Mouse (Mus musculus) gonadal fat pad, adult 2 months (tissue): Measurements from ENCODE around the gene Psma3. TPM values are rescaled to one million over a fixed set of nuclear protein-coding genes. Genes with fewer than 3 reads are reported as not detected.

Source experiments
- DNase-seq: peaks from one replicate; pipeline ENCODE4 v3.0.0-alpha.2; 2012; ENCODE audit warnings: low read depth
- polyA plus RNA-seq: library from polyadenylated mRNA; depleted of rRNA; stranded (reverse); fragments of >200 nt; gene quantifications from 2 replicates; pipeline ENCODE4 v1.2.3, GENCODE M21; 2012; rRNA removed

The Psma3 gene
- polyA plus RNA-seq = 33.9 and 37.0 TPM in 2 replicates

DNA sequence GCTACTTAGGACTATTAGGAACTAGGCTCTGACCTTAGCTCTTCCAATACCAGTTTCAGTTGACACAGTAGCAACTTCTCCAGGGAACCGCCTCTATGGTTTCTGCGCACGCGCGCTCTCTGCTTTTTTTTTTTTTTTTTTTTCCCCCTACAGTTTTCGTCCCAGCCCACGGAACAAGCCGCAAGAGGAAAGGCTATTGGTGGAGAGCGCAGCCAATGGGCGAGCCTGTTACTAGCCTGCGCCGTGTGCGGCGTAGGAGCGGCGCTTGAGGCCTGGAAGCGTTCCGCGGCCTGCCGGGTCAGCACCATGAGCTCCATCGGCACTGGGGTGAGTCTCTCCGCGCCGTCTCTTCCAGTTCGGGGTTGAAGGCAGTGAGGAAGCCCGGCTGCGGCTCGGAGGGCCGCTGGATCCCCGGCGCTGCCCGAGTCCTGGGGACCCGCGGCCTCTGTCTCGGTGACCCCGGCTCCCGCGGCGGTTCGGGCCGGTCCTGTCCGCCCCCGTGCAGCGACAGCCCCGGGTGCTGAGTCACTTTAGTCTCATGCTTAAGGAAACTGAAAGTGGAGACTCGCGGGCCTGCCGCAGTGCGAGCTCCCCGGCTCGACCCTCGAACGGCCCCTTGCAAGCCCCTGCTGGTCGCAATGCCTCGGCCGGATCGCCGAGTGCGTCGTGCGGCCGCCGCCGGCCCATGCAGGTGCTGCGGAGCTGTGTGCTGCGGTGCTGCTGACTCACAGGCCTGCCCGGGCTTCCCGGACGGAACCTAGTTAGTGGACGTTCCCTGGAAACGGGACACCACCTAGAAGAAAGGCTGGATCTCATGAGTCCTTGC, at the start of gene Psma3:
Psma3 (plus strand) TSS at position 181 of the 826 bp plus-strand sequence.
- peak; percentile 76 for DNase-seq

DNA sequence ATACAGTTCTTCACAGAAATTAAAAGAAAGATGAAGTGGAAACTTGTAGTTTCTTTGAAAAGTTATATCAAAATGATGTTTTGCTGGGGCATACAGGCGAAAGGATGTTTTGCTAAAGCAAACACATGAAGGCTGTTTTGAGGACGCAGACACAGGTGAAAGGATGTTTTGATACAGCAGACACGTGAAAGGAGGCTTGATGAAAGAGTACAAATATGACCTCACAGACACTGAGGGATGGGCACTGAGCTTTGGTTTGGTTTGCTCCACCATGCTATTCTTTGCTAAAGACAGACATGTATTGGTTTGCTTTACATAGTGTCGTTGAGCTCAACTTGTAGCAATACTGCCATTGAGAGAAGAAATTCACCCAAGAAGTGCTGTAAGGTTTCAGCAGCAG, 44.6 kb upstream of the Psma3 start:
- DNase-seq = no peak

DNA sequence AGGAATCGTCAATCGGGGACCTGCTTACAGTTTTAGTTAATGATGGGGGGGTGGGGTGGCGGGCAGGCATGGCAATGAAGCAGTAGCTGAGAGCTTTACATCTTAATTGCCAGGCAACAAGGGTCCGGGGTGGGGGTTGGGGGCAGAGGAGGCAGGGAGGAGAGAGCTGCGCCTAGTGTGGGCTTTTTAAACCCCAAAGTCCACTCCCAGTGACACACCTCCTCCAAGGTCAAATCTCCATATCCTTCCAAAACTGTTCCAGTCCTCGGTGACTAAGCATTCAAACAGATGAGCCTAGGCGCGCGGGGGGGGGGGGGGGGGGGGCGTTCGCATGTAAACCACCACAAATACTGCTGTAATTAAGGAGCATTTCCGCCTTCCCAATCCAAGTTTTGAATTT, 37.3 kb upstream of the Psma3 start:
- DNase-seq = no peak

DNA sequence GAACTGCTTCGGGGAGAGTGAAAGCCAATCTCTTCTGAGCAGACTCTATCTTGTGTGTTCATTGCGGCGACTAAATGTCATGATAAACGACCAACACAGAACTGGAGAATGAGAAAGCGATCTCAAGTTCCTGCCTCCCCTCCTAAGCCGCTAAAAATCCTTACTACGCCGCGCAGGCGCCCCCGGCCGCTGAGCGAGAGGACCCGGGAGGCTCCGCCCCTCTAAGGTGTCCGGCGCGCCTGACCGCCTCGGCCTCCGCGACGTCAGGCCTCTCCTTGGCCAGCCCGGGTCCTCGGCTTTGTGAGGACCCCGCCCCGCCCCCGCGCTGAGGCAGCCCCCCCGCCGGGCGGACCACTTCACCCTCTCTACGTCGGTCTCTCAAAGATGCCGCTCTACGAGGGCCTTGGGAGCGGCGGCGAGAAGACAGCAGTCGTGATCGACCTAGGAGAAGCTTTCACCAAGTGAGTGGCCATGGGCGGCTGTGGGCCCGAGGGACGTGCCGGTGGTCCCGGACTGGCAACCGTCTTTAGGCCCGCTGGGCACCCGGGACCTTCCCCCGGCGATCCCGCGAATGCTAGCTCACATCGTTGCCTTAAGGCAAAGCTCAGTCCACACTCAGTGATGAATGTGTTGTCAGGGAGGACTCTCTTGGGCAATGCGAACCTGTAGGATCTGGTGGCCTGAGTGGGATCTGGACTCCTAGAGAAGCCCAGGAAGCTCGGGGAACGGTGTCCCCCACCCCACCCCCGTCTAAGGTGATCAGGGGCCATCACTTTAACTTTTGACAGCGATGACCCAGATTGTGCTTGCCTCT, 36.6 kb upstream of the Psma3 start, which contains the start of gene Actr10:
Actr10 (plus strand) TSS at position 287 of the 814 bp plus-strand sequence.
- DNase-seq = no peak

DNA sequence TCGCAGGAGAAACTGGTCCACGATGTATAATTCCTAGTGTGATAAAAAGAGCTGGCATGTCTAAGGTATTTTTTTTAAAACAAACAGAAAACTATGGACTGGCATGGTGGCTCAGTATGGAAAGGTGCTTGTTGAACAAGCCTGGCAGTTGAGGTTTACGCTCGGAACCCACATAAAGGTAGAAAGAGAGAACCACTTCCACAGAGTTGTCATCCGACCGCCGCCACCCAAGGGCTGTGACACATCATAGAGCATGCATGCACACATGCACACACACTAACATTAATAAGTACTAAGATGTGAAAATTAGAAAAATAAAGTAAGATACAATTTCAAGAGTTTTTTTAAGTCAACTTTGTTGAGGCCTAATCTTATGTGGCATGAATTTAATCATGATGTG, 33.6 kb upstream of the Psma3 start:
- no peak for DNase-seq

DNA sequence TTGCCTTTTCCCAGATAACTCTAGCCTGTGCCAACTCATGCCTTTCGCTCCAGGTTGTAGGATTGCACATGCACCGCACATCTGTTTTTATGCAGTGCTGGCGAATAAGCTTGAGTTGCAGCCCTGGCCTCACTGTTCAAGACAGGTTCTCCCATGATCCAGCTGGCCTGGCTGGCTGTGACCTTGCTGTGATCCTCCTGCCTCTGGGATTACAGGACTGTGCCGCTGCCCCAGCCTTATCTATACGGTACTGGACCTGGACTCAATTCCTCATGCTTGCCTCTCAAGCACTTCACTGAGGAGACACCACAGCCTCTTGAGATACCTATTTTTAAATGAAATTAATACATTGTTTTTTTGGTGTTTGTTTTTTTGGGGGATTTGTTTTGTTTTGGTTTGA, 30.2 kb upstream of the Psma3 start:
- DNase-seq = no peak

DNA sequence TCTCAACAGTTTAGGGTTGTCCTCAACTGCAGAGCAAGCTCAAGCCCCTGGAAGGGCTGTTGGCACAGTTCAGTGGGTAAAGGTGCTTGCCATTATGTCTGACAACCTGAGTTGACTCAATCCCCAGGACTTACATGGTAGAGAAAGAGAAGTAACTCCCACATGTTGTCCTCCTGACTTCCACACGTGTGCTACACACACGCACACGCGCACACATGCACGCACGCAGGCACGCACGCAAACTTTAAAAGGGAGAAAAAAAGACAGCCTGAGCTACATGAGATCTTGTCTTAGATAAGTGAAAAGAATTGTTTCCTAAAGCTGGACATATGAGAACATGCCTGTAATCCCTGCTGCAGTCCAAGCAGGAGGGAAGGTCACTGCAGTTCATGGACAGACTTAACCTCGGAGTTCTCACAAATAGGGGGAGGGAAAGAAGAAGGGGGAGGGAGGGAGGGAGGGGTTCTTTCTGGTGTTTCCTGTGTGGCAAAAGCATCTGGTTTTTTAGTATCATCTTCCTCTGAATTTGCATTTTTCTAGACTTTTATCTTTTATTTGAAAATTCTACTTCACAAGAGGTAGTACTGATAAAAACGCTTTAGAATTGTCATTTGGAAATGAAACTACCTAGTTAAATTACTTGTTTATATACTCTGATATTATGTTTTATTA, 27.7 kb upstream of the Psma3 start:
- no peak for DNase-seq

DNA sequence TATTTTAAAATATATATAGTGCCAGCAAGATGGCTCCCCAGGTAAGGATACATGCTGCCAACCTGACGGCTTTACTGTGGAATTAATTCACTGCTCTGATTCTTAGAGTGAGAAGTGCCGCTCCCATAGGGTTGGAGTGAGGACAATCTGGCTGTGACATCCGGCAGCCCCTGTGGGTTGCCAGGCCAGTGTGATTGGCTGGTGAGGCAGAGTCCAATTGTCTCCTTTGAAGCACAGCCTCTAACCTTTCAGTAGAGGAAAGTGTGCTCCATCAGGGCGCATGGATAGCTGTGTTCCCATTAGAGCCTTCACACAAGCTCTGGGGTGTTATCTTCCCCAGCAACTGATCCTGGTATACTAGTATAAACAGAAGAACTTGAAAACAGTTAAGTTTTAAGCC, 15.8 kb upstream of the Psma3 start:
- DNase-seq = no peak

DNA sequence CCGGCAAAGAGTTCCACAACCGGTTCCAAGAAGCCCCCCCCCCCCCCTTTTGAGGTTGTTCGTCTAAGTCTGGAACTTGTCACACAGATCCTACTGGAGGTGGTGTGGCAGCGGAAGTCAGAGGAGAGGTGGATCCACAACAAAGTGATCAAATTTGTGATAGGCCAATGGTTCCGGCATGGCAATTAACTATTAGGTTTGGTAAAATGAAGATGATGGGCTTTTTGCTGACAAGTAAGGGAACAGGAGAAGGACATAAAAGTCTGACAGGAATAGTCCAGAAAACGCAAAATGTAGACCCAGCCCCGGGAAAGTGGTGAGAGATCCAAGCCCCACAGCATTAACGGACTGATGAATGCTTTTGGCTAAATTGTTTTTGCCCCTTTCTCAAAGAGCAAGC, 6.8 kb upstream of the Psma3 start:
- no peak for DNase-seq

DNA sequence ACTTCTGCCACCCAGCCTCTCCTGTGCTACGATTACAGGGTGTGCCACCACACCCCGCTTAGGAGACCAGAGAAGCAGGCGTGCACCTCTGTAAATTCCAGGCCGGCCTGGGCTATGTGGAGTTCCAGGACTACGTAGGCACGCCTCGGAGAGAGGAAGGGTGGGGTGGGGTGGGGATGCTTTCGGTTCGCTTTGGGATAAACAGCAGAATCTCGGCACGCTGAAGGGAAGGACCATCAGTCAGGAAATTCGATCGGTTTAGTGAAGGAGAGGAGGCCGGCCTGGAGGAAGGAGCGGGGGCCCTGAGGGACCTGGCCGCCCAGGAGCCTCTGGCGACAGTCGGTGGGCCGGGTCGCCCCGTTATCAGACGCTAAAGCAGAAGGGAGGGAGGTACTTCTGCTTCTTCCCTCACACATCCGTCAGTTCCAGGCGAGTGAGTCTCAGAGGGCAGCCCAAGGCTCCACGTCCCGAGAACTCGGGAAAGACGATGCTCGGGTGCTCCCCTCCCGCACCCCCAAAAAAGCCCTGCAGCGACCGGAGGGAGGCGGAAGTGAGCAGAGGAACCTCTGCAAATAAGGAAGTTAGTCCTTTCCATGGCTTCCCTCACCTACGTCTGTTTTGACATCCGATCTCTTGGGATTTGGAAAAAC, 6.2 kb upstream of the Psma3 start:
- no peak for DNase-seq

DNA sequence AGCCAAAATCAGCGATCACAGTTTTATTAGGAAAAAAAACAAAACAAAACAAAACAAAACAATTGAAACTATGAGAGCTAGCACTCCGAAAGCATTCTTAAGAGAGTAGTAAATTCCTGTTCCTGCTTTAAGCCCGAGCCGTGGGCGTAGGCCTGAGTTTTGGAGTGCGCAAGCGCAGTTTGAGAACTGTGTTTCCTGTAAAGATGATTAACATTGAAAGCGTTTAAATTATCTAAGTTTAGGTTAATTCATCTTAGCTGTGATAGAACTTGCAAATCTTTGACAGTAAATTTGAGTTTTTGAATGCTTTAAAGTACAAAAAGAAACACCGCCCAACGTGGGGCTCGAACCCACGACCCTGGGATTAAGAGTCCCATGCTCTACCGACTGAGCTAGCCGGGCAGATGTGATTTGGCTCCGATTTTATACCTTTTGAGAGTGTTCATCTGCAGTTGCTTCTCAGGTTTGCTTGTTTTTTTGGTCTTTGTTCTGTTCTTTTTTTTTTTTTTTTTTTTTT, 5.6 kb upstream of the Psma3 start:
- no peak for DNase-seq

DNA sequence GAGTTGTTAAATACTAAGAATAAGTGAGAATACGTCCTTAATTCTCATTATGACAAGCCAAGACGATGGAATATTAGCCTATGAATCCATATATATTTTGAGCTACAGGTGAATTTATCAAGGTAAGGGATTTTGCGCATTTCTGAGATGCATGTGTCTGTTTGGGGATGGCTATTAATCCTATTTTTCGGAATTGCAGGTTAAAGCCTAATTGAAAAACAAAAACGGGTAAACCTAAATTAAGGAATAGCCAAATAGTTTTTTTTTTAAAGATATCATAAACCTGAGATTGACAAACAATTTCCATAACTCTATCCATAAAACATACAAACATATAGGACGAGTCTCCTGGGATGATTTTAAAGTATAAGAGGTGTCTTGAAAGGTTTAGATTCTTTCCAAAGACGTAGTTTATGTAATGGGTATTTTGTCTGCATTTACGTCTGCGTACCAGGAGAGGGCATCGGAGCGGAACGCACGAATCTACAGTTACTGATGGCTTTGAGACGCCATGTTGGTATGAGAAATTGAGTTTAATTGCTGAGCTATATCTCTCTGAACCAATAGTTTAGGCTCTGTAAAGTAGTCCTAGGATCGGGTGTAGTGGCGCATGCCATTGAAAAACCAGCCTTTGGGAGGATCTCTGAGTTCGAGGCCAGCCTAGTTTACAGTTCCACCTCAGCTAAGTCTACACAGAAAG, 4.8 kb upstream of the Psma3 start:
- no peak for DNase-seq

DNA sequence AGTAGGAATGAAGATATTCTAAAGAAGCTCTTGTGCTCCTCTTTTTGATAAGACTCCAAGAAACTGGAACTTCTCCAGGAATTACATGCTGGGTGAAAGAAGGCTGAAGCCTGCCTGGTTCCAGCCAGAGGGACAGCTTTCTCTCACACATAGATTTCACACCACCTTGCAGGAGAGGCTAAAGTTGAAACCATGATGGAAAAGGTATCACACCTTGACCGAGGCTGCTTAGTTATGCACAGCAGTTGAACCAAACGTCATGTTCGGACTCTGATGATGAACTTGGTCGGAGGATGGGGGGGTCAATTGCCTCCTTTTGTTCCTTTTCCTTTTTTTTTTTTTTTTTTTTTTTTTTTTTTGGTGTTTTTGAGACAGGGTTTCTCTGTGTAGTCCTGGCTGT, 590 bp upstream of the Psma3 start:
- DNase-seq = no peak

DNA sequence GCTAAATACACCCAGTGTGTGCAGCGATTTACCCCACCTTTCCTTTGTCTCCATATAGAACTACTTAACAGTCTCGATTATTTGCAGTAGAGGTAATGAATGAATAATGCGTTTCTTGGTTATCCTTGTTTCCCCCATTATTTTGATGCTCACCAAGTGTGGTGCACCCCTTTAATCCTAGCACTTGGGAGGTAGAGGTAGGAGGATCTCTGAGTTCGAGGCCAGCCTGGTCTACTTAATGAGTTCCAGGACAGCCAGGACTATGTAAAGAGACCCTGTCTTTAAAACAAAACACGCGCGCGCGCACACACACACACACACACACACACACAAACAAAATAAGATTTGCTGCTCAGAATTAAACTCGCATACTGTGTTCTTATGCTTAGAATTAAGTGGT, 985 bp downstream of the Psma3 start:
- DNase-seq = no peak

DNA sequence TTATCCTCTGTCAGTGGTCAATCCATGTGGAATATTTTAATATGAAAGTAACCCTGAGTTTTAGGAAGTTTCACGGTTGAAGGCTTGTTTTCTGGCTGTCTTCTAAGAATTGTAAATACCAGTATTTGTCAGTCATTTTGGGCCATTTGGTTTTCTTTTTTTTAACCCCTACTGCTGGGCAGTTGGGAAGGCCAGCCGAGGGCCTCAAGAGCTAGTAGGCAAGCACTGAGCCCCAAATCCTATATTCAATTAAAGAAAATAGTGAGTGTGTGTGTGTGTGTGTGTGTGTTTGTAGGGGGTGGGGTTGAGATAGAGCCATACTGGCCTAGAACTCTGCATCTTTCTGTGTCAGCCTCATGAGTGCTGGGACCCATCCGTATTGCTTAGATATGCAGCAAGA, 1.5 kb downstream of the Psma3 start:
- DNase-seq = no peak

DNA sequence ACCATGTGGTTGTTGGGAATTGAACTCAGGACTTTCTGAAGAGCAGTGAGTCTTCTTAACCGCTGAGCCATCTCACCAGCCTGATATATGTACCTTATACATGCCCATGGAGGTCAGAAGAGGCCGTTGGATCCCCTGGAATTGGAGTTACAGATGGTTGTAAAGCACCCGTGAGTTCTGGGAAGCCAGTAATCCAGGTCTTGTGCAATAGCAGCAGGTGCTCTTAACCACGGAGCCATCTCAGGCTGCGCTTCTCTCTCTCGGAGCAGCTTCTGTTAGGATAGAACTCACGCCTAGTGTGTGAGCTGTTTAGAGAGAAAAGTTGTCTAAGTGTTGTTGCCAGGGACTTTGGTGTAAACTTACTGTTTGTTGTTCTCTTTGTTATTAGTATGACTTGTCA, 3.9 kb downstream of the Psma3 start:
- DNase-seq = no peak

DNA sequence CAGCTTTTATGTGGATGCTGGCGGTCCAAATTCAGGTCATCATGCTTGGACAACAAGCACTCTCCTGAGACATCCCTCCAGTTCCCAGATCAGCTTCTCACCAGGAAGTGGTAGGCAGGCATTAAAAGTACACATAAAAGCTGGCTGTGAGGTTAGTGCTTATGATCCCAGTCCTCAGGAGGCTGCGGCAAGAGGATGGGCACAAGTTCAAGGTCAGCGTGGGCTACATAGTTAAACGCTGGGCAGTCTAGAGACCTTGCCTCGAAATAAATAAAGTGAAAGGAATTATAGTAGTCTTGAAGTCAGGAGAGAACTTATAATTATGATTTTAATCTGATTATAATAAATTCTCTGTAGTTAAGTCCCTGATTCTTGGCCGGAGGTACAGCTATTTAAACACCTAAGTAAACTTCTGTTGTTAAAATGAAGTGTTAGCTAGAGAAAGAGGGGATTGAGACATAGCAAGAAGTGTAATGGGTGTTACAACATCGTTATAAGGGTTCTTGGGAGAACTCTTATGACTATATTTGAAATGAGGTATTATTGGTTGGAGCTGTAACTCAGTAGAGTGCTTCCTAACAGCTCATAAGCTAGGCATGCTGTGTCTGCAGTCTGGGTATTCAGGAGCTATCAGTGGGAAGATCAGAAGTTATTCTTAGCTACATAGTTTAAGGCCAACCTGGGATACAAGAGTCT, 10.6 kb downstream of the Psma3 start:
- DNase-seq = no peak

DNA sequence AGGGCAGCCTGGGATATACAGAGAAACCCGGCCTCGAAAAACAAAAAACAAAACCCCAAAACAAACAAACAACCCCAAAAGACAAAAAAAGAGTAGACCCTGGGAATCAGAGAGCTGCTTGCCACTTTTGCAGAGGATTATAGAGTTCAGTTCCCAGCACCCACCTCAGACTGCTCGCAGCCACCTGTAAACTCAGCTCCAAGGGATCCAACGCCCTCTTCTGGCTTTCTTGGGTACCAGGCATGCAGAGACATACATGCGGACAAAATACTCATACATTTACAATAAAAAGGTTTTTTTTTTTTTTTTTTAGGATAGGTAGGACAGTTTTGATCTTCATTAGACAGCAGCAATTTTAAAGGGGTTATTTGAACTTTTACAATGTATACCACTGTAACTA, 22.8 kb downstream of the Psma3 start:
- no peak for DNase-seq

DNA sequence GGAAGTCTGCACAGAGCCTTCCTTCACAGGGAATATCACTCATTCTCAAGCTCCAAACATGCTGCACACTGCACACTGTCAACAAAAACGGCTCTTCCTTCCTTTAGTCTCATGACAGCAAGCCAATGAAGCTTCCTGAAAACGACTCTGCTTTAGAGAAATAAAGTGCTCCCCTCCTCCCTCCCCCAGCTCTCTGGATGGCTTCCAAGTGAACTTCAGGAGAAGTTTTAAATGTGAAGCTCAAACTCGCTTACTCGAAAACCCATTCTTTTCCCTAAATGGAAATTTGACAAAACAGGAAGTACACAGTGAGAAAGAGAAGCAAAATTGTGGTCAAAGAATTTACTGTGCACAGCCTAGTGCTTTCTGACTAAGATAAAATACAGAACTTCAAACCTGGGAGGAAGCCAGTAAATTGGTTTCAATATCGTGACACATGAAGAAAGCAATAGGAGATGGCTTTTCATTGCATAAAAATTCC, 25.0 kb downstream of the Psma3 start:
- DNase-seq = no peak

DNA sequence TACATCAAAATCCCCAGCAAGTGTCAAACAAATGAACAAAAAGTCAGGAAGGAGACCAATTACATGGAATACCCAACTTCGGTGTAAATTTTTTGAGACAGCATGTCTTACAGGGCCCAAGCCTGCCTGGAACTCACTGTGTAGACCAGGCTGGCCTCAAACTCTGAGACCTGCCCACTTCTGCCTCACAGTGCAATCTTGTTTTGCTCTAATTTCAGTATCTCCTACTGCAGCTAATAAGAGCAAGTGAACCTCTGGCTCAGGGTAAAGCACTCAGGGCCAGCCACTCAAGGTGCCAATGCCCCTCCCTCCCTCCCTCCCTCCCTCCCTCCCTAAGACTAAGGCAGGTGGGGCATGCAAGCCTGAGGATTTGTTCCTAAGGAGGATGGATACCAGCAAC, 25.9 kb downstream of the Psma3 start:
- no peak for DNase-seq
